Mouse (Mus musculus) small intestine, adult 2 months (tissue): Measurements from ENCODE around the gene Syce2. TPM values are rescaled to one million over a fixed set of nuclear protein-coding genes. Genes with fewer than 3 reads are reported as not detected.
"Not testable (repeated sequence)": the region's sequence is repeated elsewhere in the genome, so short reads cannot be mapped to it uniquely, and the experiment has no call there.

Experiments used
- H3K27ac ChIP-seq: fragments of 200-500 bp; 2 replicates; pipeline ENCODE4 v1.5.1; 2012; ENCODE audit warnings: low read depth, low read length, control low read depth, inconsistent platforms; ENCODE audit not compliant: insufficient read depth
- H3K27me3 ChIP-seq: fragments of 200-500 bp; 2 replicates; pipeline ENCODE4 v1.6.1; 2012; ENCODE audit warnings: mild to moderate bottlenecking, moderate library complexity, low read length, inconsistent platforms; ENCODE audit not compliant: control insufficient read depth, insufficient read depth
- H3K36me3 ChIP-seq: fragments of 200-500 bp; 2 replicates; pipeline ENCODE4 v1.6.1; 2012; ENCODE audit warnings: mild to moderate bottlenecking, low read length, control low read depth, inconsistent platforms; ENCODE audit not compliant: control insufficient read depth, insufficient read depth
- H3K4me1 ChIP-seq: fragments of 200-500 bp; 2 replicates; pipeline ENCODE4 v1.6.1; 2012; ENCODE audit warnings: low read length, inconsistent platforms, mixed read lengths; ENCODE audit not compliant: control insufficient read depth, insufficient read depth, insufficient read length
- H3K4me3 ChIP-seq: fragments of 200-500 bp; 2 replicates; pipeline ENCODE4 v1.5.1; 2012; ENCODE audit warnings: low read depth, mild to moderate bottlenecking, control low read depth, inconsistent platforms, low read length, moderate library complexity
- CTCF ChIP-seq: fragments of 200-500 bp; IDR thresholded peaks from 2 replicates; pipeline ENCODE4 v1.5.1; 2012; ENCODE audit warnings: low read depth, mild to moderate bottlenecking, control low read depth, inconsistent platforms, low read length, moderate library complexity, mixed read lengths; ENCODE audit not compliant: insufficient replicate concordance, insufficient read length; ENCODE audit errors: extremely low read depth
- POLR2A ChIP-seq: fragments of 200-500 bp; IDR thresholded peaks from 2 replicates; pipeline ENCODE4 v1.6.1; 2012; ENCODE audit warnings: low read depth, mild to moderate bottlenecking, control low read depth, inconsistent platforms, low read length, moderate library complexity
- WGBS: fragments of 180-500 bp; shearing (Covaris S2); methylation state at CpG from one replicate; pipeline ENCODE4 v1.1.7; 2018; 5-methylcytosine and 5-hydroxymethylcytosine counted together
- polyA plus RNA-seq: library from polyadenylated mRNA; depleted of rRNA; stranded (reverse); fragments of >200 nt; gene quantifications from 2 replicates; pipeline ENCODE4 v1.2.3, GENCODE M21; 2012; rRNA removed

Syce2 gene
- 0.60 and 2.1 TPM in 2 replicates for polyA plus RNA-seq

DNA sequence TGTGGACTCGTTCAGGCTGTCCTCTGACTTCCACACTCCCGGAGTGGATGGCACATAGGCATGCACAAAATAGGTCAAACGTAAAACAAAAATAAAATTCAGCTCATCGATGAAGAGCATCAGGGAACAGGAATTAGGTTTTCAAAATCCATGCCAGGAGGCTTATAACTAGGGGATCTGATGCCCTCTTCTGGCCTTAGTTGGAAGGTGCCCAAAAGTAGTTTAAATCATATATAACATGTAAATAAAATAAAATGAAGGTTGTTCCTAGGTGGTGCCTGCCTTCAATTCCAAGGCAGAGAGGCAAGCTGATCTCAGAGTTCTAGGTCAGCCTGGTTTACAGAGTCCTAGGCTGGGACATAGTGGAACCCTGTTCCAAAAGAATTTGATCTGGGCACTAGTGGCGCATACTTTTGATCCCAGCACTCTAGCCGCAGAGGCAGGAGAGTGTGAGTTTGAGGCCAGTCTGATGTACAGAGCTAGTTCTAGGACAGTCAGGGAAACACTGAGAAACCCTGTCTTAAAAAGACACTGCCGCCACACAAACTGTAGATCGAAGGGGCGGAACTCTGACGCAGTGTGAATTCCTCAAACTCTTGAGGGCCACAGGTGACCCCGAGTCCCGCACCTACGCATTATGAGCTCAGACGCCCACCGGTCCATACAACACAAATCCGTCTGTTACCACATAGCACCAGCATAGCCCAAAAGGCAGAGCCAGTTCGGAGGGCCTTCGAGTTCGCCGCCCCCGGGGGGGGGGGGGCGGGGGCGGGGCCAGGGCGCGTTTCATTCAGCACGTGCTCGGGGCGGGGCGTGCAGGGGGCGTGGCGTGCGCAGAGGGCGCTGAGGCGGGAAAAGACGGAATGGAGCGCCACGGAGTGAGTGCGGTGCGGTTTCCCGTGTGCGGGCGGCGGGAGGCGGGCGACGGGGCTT lies at the start of gene Syce2:
Gene Syce2 (plus strand): TSS at position 736 of the 933 bp plus-strand sequence.
- peaks cover 22% of the 10 kb centered on the region for H3K36me3 ChIP-seq
- H3K27ac ChIP-seq, result no peak within 1 kb of the TSS
- no peak for TF ChIP-seq CTCF
- TF ChIP-seq POLR2A, result no peak
- no peaks in the 10 kb centered on the region for H3K27me3 ChIP-seq
- peaks cover 8% of the 10 kb centered on the region for H3K4me1 ChIP-seq
- H3K4me3 ChIP-seq, result peak within 1 kb of the TSS; percentile 67
- 5% methylated on average over 44 of the region's 46 CpGs for WGBS

DNA sequence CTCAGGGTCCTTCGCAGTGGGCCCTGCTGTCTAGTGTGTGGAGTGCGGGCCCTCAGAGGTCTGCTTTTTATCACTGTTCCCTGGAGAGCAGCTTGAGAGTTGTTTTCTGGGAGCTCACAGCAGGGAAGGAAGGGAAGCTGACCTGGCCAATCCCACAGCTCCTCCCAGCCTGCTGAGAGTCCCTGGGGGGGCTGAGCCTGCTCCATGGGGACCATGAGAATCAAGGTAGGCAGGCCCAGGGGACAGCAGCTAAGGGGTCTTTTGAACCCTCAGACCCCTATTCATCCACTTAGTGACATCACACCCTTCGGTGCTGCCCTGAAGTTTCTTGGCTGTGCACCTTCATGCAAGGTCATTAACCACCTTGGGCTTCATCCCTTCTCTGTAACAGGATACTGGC lies 49.2 kb upstream of the Syce2 start, which contains the start of gene Dand5:
Gene Dand5 (minus strand): TSS at position 101 of the 400 bp plus-strand sequence.
- TF ChIP-seq CTCF (no peak), POLR2A (no peak)

DNA sequence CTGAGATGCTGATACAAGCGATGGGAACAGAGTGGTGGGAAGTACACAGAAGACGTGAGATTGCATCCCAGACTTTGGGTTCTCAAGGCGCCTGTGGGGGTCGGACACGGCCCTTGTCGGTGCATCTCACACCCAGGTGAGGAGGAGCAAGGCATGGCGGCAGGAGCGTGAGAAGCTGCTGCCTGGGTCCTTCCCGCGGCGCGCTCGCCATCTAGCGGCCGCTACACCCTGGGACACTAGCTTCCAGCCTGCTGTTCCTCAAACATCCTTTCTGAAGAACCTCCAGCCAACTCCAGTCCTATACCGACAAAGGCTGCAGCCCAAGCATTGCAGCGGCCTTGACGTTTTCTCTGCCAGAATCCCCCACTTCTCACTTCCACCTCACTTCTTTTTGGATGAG lies 48.3 kb upstream of the Syce2 start:
- H3K4me1 ChIP-seq, result peaks cover 4% of the 10 kb centered on the region
- 1% methylated on average over 18 of the region's 18 CpGs for WGBS
- TF ChIP-seq POLR2A (no peak), CTCF (peak; percentile 79)
- H3K27me3 ChIP-seq, result no peaks in the 10 kb centered on the region
- no peak overlapping the region for H3K27ac ChIP-seq
- H3K36me3 ChIP-seq, result no peaks in the 10 kb centered on the region
- no peak overlapping the region for H3K4me3 ChIP-seq

More for the DNA sequence above, 49.2 kb upstream of the Syce2 start, which contains the start of gene Dand5:
- Histone ChIP-seq H3K4me3 (no peak within 1 kb of the TSS), H3K36me3 (no peaks in the 10 kb centered on the region), H3K4me1 (peaks cover 4% of the 10 kb centered on the region), H3K27me3 (no peaks in the 10 kb centered on the region), H3K27ac (no peak within 1 kb of the TSS)
- 76% methylated on average over 3 of the region's 3 CpGs for WGBS

DNA sequence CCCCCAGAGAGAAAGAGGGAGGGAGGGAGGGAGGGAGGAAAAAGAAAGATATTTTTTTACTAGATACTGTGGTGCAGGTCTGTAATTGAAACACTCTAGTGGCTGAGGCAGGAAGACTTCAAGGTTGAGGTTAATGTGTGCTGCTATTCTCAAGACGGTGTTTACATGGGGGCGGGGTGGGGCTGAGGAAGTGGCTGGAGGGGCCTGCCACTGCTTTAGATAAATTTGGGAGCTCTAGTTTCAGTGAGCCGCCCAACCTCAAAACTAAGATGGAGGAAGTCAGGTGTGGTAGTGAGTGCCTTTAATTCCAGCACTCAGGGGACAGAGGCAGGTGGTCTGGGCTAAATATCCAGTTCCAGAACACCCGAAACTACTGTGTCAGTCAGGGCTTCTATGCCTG lies 46.3 kb upstream of the Syce2 start:
- H3K4me3 ChIP-seq, result no peak overlapping the region
- no peaks in the 10 kb centered on the region for H3K36me3 ChIP-seq
- no peaks in the 10 kb centered on the region for H3K27me3 ChIP-seq
- no peak for TF ChIP-seq POLR2A
- no peak for TF ChIP-seq CTCF
- peaks cover 4% of the 10 kb centered on the region for H3K4me1 ChIP-seq
- WGBS, result 57% methylated on average over 4 of the region's 4 CpGs
- peak overlapping the region; percentile 31; the same call in 1 of the 2 replicates for H3K27ac ChIP-seq

DNA sequence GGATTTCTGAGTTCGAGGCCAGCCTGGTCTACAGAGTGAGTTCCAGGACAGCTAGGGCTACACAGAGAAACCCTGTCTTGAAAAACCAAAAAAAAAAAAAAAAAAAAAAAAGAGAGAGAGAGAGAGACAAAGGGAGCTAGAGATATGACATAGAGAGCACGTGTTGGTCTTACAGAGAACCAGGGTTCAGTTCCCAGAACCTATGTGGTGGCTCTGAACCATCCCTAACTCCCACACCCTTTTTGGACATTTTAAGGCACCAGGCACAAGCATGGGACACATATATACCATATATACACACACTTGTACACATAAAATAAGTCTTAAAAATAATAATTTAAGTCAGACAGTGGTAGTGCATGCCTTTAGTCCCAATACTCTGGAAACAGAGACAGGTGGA lies 45.4 kb upstream of the Syce2 start:
- H3K4me1 ChIP-seq, H3K36me3 ChIP-seq, H3K27me3 ChIP-seq, H3K4me3 ChIP-seq, H3K27ac ChIP-seq: not testable (repeated sequence)
- WGBS, result 77% methylated on average over 2 of the region's 2 CpGs

DNA sequence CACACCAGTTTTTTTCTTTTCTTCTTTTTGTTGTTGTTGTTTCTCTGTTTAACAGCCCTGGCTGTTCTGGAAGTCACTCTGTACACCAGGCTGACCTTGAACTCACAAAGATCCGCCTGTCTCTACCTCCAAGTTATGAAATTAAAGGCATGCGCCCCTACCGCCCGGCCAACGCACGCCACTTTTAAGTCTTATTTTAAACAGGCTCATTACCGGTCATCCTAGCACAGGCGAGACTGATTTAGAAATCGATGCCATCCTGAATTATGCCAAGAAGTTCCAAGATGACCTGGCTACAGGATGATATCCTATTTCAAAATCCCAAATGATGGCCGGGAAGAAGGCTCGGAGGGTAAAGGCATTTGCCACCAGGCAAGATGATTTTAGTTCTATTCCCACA lies 40.4 kb upstream of the Syce2 start, which contains the start of gene Gadd45gip1:
Gene Gadd45gip1 (plus strand): TSS at position 33 of the 400 bp plus-strand sequence.
- Histone ChIP-seq H3K36me3 (peaks cover 24% of the 10 kb centered on the region), H3K4me3 (peak within 1 kb of the TSS; percentile 99), H3K4me1 (peaks cover 3% of the 10 kb centered on the region; the same call in 1 of the 2 replicates), H3K27me3 (no peaks in the 10 kb centered on the region), H3K27ac (peak within 1 kb of the TSS; percentile 67)
- WGBS, result 41% methylated on average over 11 of the region's 11 CpGs
- no peak for TF ChIP-seq POLR2A
- peak; percentile 38; the same call in 1 of the 2 replicates for TF ChIP-seq CTCF

DNA sequence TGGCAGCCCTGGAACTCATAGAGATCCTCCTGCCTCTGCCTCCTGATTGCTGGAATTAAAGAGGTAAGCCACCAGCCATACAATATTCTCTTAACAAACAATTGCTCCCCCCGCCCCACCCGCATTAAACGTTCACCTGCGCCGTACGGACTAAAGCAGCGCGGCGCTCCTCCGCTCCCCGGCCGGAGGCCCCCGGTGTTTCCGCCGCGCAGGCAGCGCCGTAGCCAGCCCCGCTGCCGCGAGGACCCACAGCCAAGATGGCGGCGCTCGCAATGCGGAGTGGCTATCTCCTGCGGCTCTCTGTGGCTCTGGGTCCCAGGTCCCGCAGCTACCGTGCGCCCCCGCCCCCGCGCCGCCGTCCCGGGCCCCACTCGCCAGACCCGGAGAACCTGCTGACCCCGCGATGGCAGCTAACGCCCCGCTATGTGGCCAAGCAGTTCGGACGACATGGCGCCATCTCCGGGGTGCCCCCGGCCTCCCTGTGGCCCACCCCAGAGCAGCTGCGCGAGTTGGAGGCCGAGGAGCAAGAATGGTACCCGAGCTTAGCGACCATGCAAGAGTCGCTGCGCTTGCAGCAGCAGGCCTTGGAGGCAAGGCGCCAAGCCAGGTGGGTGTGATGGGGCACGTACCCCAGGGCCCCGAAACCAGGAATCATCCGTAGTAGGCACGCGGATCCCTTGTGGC lies 39.7 kb upstream of the Syce2 start:
- Histone ChIP-seq H3K4me3 (peak overlapping the region; percentile 99), H3K36me3 (peaks cover 29% of the 10 kb centered on the region), H3K27me3 (no peaks in the 10 kb centered on the region), H3K4me1 (peaks cover 3% of the 10 kb centered on the region; the same call in 1 of the 2 replicates), H3K27ac (peak overlapping the region; percentile 67)
- TF ChIP-seq CTCF, result no peak
- TF ChIP-seq POLR2A, result peak; percentile 80; the same call in 1 of the 2 replicates
- WGBS, result 1% methylated on average over 59 of the region's 59 CpGs
